Mouse (Mus musculus) urinary bladder, adult 2 months (tissue): ENCODE results near the gene Gm5244. TPM values are rescaled to one million over a fixed set of nuclear protein-coding genes. Genes with fewer than 3 reads are reported as not detected.

Experiments
- polyA plus RNA-seq: library from polyadenylated mRNA; depleted of rRNA; stranded (reverse); fragments of >200 nt; gene quantifications from 2 replicates; pipeline ENCODE4 v1.2.3, GENCODE M21; 2012; rRNA removed

Gm5244 gene
- polyA plus RNA-seq, 1 experiment: not detected

Other genes starting within 250 kb of the Gm5244 start
- not detected in 2 replicates for gene Gm4952, start 246.7 kb upstream of the Gm5244 start, polyA plus RNA-seq
- gene Glyat, start 213.4 kb upstream of the Gm5244 start, polyA plus RNA-seq: 0.14 and 0.15 TPM in 2 replicates
- not detected in 2 replicates for gene Olfr1442, start 176.2 kb upstream of the Gm5244 start, polyA plus RNA-seq
- gene Olfr1443, start 168.6 kb upstream of the Gm5244 start, polyA plus RNA-seq: not detected in 2 replicates
- gene Keg1, start 150.9 kb upstream of the Gm5244 start, polyA plus RNA-seq: not detected in 2 replicates
- 1.8 and 2.9 TPM in 2 replicates for gene Cntf, start 81.0 kb upstream of the Gm5244 start, polyA plus RNA-seq
- 37.0 and 44.0 TPM in 2 replicates for gene Zfp91, start 50.6 kb upstream of the Gm5244 start, polyA plus RNA-seq
- gene Lpxn, start 50.5 kb upstream of the Gm5244 start, polyA plus RNA-seq: 4.3 and 5.1 TPM in 2 replicates
- not detected in 2 replicates for gene Olfr1444, start 10.6 kb downstream of the Gm5244 start, polyA plus RNA-seq
- not detected in 2 replicates for gene Olfr1445, start 37.2 kb downstream of the Gm5244 start, polyA plus RNA-seq
- not detected in 2 replicates for gene Olfr1446, start 46.8 kb downstream of the Gm5244 start, polyA plus RNA-seq
- gene Olfr1447, start 57.1 kb downstream of the Gm5244 start, polyA plus RNA-seq: not detected in 2 replicates
- gene Olfr1448, start 77.7 kb downstream of the Gm5244 start, polyA plus RNA-seq: not detected in 2 replicates
- not detected in 2 replicates for gene Olfr1449, start 84.2 kb downstream of the Gm5244 start, polyA plus RNA-seq
- gene Olfr1450, start 103.6 kb downstream of the Gm5244 start, polyA plus RNA-seq: not detected in 2 replicates
- gene Olfr1451, start 148.3 kb downstream of the Gm5244 start, polyA plus RNA-seq: not detected in 2 replicates
- gene Olfr1453, start 181.6 kb downstream of the Gm5244 start, polyA plus RNA-seq: not detected in 2 replicates
- gene Olfr1454, start 213.9 kb downstream of the Gm5244 start, polyA plus RNA-seq: not detected in 2 replicates